Mouse (Mus musculus) cortical plate, adult 2 months (tissue): Measurements from ENCODE around the gene Gm13124.

Source experiments
- CTCF ChIP-seq: fragments of 200-500 bp; IDR thresholded peaks from 2 replicates; pipeline ENCODE4 v1.5.1; 2011; ENCODE audit warnings: mild to moderate bottlenecking, control low read depth, low read length; ENCODE audit not compliant: insufficient read depth; ENCODE audit errors: extremely low read depth
- POLR2A ChIP-seq: fragments of 200-500 bp; IDR thresholded peaks from 2 replicates; pipeline ENCODE4 v1.6.1; 2011; ENCODE audit warnings: mild to moderate bottlenecking, low read length, control low read depth; ENCODE audit not compliant: insufficient read depth; ENCODE audit errors: extremely low read depth

- no peak for TF ChIP-seq CTCF
- TF ChIP-seq POLR2A = no peak
Observed at GRCm38 (mm10) chr4:144561205-144561604, 3.7 kb downstream of the Gm13124 start.
